Mouse (Mus musculus) A20 (cell line): ENCODE measurements at regions not wholly inside any gene's neighbourhood (a gene's known extent, or its start where the extent isn't known, plus 50 kb on each side); places are given as distances from the start of the nearest gene placed in this dataset.

Experiments
- DNase-seq: peaks from one replicate; pipeline ENCODE4 v3.0.0-alpha.2; 2011; ENCODE audit warnings: low read depth, low spot score

DNA sequence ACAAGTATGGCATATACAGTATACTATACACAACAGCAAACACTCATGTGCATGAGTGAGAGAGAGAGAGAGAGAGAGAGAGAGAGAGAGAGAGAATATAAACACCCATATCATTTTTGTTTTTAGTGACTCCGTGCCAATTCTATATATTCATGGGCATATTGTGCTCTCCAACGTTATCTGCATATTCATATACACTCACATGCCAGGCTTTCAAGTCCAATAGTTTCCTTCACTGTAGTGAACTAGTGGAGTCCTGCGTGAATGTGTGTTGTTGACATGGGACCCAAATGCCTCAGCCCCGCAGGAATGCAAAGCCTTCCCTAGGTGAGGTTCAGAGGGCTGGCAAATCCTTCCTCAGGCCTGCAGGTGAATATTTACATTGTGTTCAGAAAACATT is 53.4 kb upstream of the Nab1 start:
- no peak for DNase-seq

DNA sequence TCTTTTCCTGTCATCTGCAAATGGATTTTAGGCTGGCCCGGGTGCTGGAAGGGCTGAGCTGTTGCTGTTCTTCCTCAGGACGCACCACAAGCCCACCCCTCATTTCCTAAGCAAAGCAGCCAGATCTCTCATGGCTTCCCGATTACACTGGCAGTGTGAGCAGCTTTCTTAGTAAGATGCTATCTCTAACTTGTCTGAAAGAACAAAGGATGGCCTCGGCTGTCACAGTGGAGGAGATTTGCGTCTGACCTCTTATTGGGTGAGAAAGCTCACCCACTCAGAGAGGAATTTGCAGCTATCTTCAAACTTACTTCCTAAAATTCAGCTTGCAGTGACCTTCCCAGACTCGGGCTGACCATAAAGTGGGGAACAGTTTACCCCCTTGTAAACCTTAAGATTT is 64.7 kb upstream of the Nemp2 start:
- DNase-seq, result no peak

DNA sequence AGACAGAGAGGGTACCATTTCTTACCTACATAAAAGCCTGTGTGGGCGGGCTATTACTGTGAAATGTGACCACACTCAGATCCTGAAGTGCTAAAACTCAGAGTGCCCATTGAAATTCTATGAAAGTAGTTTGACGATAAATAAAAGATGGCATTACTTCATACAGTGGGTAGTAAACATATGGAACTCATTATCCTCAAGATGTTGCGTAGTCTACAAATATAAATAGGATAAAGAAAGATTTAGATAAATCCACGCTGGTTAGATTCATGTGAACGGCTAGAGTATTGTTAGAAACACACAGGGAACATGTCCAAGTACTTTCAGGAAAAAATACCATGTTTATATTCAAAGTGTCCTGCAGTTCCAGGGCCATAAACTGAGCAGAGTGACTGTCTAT is 58.8 kb upstream of the Nemp2 start:
- DNase-seq, result no peak

DNA sequence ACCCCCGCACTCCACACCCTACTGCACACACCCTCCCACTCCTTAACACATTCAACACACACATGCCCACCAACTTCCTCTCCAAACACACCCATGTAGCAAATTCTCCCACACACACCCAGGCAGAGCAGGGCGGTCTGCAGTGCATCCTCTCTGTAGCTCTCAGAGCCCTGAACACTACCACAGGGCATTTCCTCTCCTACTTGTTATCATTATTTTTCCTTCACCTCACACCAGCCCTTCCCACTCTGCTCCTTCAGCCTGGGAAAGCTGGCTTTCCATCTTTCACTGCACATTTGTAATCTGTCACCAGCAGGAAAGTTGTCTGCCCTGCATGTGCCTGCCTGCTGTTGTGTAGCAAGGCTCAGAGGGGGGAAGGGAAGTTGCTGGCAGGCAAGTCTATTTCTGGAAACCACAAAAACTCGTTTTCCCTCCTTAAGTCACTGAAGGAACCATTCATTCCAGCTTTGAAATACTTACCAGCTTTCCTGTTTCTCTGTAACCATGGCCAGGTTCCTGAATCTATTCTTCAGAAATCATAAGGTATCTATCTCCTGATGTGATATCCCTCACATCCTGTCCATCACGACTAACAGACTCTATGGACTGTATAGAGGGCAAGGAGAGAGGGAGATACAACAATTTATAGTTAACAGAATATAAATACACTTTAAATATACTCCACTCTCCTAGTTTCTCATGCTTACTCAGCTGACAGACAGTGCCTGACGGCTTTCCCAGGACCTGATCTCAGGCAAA is 52.0 kb upstream of the Nemp2 start:
- no peak for DNase-seq

GRCm38 (mm10) chr1:52580132-52580896 is 50.2 kb upstream of the Nemp2 start:
- peak; percentile 36 for DNase-seq
